In the genomic region with DNA sequence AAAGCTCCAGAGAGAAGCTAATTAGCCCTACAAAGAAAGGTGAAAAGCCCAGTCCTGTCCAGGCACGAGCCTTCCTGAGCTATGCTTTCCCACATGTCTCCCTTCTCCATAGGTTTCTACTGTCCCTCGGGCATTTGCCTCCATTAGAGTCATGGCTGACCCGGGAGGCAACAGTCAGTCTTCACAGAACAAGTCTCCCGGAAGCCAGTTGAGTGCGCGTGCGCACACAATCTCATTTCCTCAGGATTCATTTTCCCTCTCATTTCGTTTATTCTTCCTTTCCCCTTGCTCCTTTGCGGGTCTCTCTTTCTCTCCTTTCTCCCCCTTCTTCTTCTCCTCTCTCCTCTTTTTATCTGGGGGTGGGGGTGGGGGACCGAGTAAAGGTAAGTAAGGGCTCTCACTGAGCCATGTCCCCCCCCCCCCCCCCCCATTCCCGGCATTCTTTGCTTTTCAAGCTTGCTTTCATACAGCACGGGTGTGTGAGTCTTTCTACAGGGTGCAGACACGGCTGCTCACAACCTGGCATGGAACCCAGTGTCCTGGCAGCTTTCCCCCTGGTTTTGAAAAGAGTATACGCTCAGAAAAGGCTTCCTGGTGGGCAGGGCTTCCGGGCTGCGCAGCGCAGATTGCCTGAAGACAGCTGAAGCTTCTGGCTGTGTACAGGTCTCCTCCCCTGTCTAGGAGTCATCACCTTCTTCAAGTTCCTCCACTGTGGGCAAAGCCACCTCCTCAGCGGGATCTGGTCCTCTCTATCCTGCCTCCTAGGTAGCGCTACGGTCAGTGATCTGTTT, we compare ENCODE assay signal across 10 mouse cellular contexts.
DNase-seq lines count a peak whose midpoint lies in the region; ATAC-seq and TF ChIP-seq lines count a peak whose summit lies in the region.
"Had no signal": no experiment of that assay in that cellular context is flagged by ENCODE, and none has a peak within 500 bp of the region (broad histone marks: within the 10 kb centered on the region; RNA-seq: fewer than 3 reads in every experiment).

No protein-coding gene starts in this region.

- no peak for ATAC-seq in forebrain, embryonic 12.5 days (ENCODE audit: low FRiP score)
- ATAC-seq in hindbrain, postnatal 0 days, result peak; percentile 39

- WGBS in forebrain, embryonic 10.5 days, result 84% methylated on average over 20 of the region's 20 CpGs
- 82% methylated on average over 19 of the region's 20 CpGs for WGBS in forebrain, embryonic 12.5 days
- 66% methylated on average over 20 of the region's 20 CpGs for WGBS in hindbrain, postnatal 0 days

- H3K36me3 ChIP-seq in forebrain, embryonic 10.5 days (replicated peaks), result no peaks in the 10 kb centered on the region
- no peaks in the 10 kb centered on the region for H3K36me3 ChIP-seq in forebrain, embryonic 12.5 days (replicated peaks)
- H3K36me3 ChIP-seq in hindbrain, postnatal 0 days (ENCODE audit: insufficient read depth, low read length), result no peaks in the 10 kb centered on the region
- H3K36me3 ChIP-seq: heart, embryonic 13.5 days had no signal

- peak overlapping the region; percentile 16; the same call in 1 of the 2 replicates for H3K27ac ChIP-seq in forebrain, embryonic 10.5 days
- H3K27ac ChIP-seq in forebrain, embryonic 12.5 days, result no peak overlapping the region
- H3K27ac ChIP-seq in hindbrain, postnatal 0 days, result no peak overlapping the region
- H3K27ac ChIP-seq: heart, embryonic 13.5 days had no signal

- H3K9me3 ChIP-seq in forebrain, embryonic 10.5 days, result no peaks in the 10 kb centered on the region
- H3K9me3 ChIP-seq in forebrain, embryonic 12.5 days, result no peaks in the 10 kb centered on the region
- H3K9me3 ChIP-seq in hindbrain, postnatal 0 days (ENCODE audit: low read length), result no peaks in the 10 kb centered on the region
- H3K9me3 ChIP-seq: heart, embryonic 13.5 days had no signal

- no peak overlapping the region for H3K9ac ChIP-seq in forebrain, embryonic 12.5 days
- H3K9ac ChIP-seq in hindbrain, postnatal 0 days (replicated peaks; ENCODE audit: low read length), result no peak overlapping the region
- H3K9ac ChIP-seq: heart, embryonic 13.5 days; lung, embryonic 14.5 days had no signal

- no peaks in the 10 kb centered on the region for H3K27me3 ChIP-seq in forebrain, embryonic 10.5 days (ENCODE audit: poor library complexity, severe bottlenecking)
- no peaks in the 10 kb centered on the region; the same call in 1 of the 2 replicates for H3K27me3 ChIP-seq in forebrain, embryonic 12.5 days
- H3K27me3 ChIP-seq in hindbrain, postnatal 0 days (ENCODE audit: insufficient read depth, low read length), result no peaks in the 10 kb centered on the region
- H3K27me3 ChIP-seq: heart, embryonic 13.5 days had no signal

- H3K4me2 ChIP-seq in forebrain, embryonic 12.5 days, result no peak overlapping the region
- H3K4me2 ChIP-seq in hindbrain, postnatal 0 days (ENCODE audit: low read depth, low read length), result peak overlapping the region; percentile 13; the same call in 1 of the 2 replicates
- H3K4me2 ChIP-seq: heart, embryonic 13.5 days; lung, embryonic 14.5 days had no signal

- H3K4me3 ChIP-seq in forebrain, embryonic 10.5 days, result no peak overlapping the region
- H3K4me3 ChIP-seq in forebrain, embryonic 12.5 days (replicated peaks), result no peak overlapping the region
- no peak overlapping the region for H3K4me3 ChIP-seq in hindbrain, postnatal 0 days (ENCODE audit: low read length)
- H3K4me3 ChIP-seq: heart, embryonic 13.5 days had no signal

- H3K4me1 ChIP-seq in forebrain, embryonic 10.5 days, result peaks cover 8% of the 10 kb centered on the region
- H3K4me1 ChIP-seq in forebrain, embryonic 12.5 days, result no peaks in the 10 kb centered on the region
- no peaks in the 10 kb centered on the region for H3K4me1 ChIP-seq in hindbrain, postnatal 0 days (ENCODE audit: insufficient read depth, low read length)

- TF ChIP-seq CTCF in hindbrain, postnatal 0 days (IDR thresholded peaks at IDR 0.05; ENCODE audit: low read depth), result no peak

- no peak for DNase-seq in forebrain, embryonic 10.5 days (ENCODE audit: extremely low spot score, low spot score)
- DNase-seq in ovary, postnatal 36 days (ENCODE audit: low spot score), result peak; percentile 43
- no peak for DNase-seq in ovary, postnatal 14 days (ENCODE audit: low spot score)
- DNase-seq in hindbrain, postnatal 0 days (ENCODE audit: low spot score), result peak; percentile 72
- peak; percentile 75 for DNase-seq in right cerebral cortex, postnatal 4 days
- DNase-seq in liver, result no peak
- DNase-seq in spleen, postnatal 10 days (ENCODE audit: low spot score in 2 of 2), result no peak
- DNase-seq: lung, embryonic 14.5 days had no signal

Comparison
In these comparisons a context has a peak if more than half of its experiments do, and no peak if none do; other contexts are left out.
1. DNase-seq: peak in ovary, postnatal 36 days (single experiment), hindbrain, postnatal 0 days (single experiment) and right cerebral cortex, postnatal 4 days (single experiment); none in forebrain, embryonic 10.5 days (single experiment), ovary, postnatal 14 days (single experiment), liver (single experiment) and spleen, postnatal 10 days (0 of 2).